Mouse (Mus musculus): ENCODE data around the gene Ryk.

Gene Ryk

GRCm38 (mm10) chr9:102955866-102956265 lies 121.1 kb downstream of the Ryk start:
- TF ChIP-seq CTCF (conservative IDR thresholded peaks at IDR 0.05; ENCODE audit: low read length) (no peak), NANOG (IDR thresholded peaks at IDR 0.05; ENCODE audit: borderline replicate concordance, low read length) (no peak), POU5F1 (IDR thresholded peaks at IDR 0.05; ENCODE audit: borderline replicate concordance, low read length) (no peak)
- no peak overlapping the region for H3K4me3 ChIP-seq (replicated peaks; ENCODE audit: low read length)
- H3K9me3 ChIP-seq (ENCODE audit: low read length), result no peaks in the 10 kb centered on the region
- no peaks in the 10 kb centered on the region for H3K36me3 ChIP-seq (ENCODE audit: insufficient read depth, low read length)
- no peaks in the 10 kb centered on the region for H3K27me3 ChIP-seq (ENCODE audit: insufficient read depth, low read length)
- H3K4me1 ChIP-seq (replicated peaks; ENCODE audit: low read depth, low read length), result peaks cover 34% of the 10 kb centered on the region
